Mouse (Mus musculus): Measurements from ENCODE around the gene Appbp2.

The Appbp2 gene

GRCm38 (mm10) chr11:85234990-85235841, at the start of gene Appbp2:
Appbp2 (minus strand) TSS chr11:85235130.
- DNase-seq = peak; percentile 94

GRCm38 (mm10) chr11:85281219-85281878, 46.4 kb upstream of the Appbp2 start:
- no peak for DNase-seq

- DNase-seq = no peak
Observed at GRCm38 (mm10) chr11:85278175-85278574, 43.2 kb upstream of the Appbp2 start.

GRCm38 (mm10) chr11:85277609-85278008, 42.7 kb upstream of the Appbp2 start:
- DNase-seq = no peak

GRCm38 (mm10) chr11:85275151-85275550, 40.2 kb upstream of the Appbp2 start:
- no peak for DNase-seq

GRCm38 (mm10) chr11:85273299-85273698, 38.4 kb upstream of the Appbp2 start:
- DNase-seq = peak; percentile 64

- DNase-seq = peak; percentile 77
Observed at GRCm38 (mm10) chr11:85270631-85271030, 35.7 kb upstream of the Appbp2 start.

- DNase-seq = no peak
Observed at GRCm38 (mm10) chr11:85267393-85267792, 32.5 kb upstream of the Appbp2 start.

GRCm38 (mm10) chr11:85264635-85265034, 29.7 kb upstream of the Appbp2 start:
- no peak for DNase-seq

GRCm38 (mm10) chr11:85261192-85261591, 26.3 kb upstream of the Appbp2 start:
- DNase-seq = peak; percentile 90

GRCm38 (mm10) chr11:85258966-85259365, 24.0 kb upstream of the Appbp2 start:
- no peak for DNase-seq

GRCm38 (mm10) chr11:85255471-85256027, 20.6 kb upstream of the Appbp2 start:
- DNase-seq = no peak

GRCm38 (mm10) chr11:85253641-85254040, 18.7 kb upstream of the Appbp2 start:
- no peak for DNase-seq

- no peak for DNase-seq
Observed at GRCm38 (mm10) chr11:85253006-85253405, 18.1 kb upstream of the Appbp2 start.

- no peak for DNase-seq
Observed at GRCm38 (mm10) chr11:85251955-85252354, 17.0 kb upstream of the Appbp2 start.

GRCm38 (mm10) chr11:85250467-85250866, 15.5 kb upstream of the Appbp2 start:
- DNase-seq = no peak

- DNase-seq = no peak
Observed at GRCm38 (mm10) chr11:85249338-85249737, 14.4 kb upstream of the Appbp2 start.

- DNase-seq = no peak
Observed at GRCm38 (mm10) chr11:85248151-85248550, 13.2 kb upstream of the Appbp2 start.

GRCm38 (mm10) chr11:85241226-85241625, 6.3 kb upstream of the Appbp2 start:
- DNase-seq = no peak

GRCm38 (mm10) chr11:85240211-85240610, 5.3 kb upstream of the Appbp2 start:
- no peak for DNase-seq

GRCm38 (mm10) chr11:85234363-85234989, 454 bp downstream of the Appbp2 start:
- DNase-seq = peak; percentile 91

- DNase-seq = no peak
Observed at GRCm38 (mm10) chr11:85233676-85234210, 1.2 kb downstream of the Appbp2 start.

- no peak for DNase-seq
Observed at GRCm38 (mm10) chr11:85223248-85223647, 11.7 kb downstream of the Appbp2 start.
